Mouse (Mus musculus) ES-CJ7 (cell line): Measurements from ENCODE around the gene Pianp.

Source experiments
- DNase-seq: peaks from one replicate; pipeline ENCODE4 v3.0.0; 2011; ENCODE audit warnings: low read depth, low spot score

The Pianp gene

DNA sequence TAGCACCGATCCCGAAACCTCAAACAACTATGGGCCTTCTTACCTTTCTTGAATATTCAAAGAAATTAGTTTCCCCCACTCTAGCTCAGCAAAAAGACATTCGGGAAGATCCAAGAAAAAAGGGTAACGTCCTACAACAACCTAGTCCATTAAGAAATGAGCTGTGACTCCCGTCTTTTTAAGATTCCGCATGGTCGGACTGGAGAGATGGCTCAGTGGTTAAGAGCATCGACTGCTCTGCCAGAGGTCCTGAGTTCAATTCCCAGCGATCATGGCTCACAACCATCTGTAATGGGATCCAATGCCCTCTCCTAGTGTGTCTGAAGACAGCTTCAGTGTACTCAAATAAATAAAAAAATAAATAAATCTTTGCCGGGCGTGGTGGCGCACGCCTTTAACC is 11.6 kb downstream of the Pianp start:
- DNase-seq, result no peak

GRCm38 (mm10) chr6:125008586-125009128 is 12.2 kb downstream of the Pianp start:
- peak; percentile 100 for DNase-seq

GRCm38 (mm10) chr6:125009129-125009180 is 12.5 kb downstream of the Pianp start, which contains the start of gene Zfp384:
Gene Zfp384 (plus strand): TSS chr6:125009145.
- no peak for DNase-seq

DNA sequence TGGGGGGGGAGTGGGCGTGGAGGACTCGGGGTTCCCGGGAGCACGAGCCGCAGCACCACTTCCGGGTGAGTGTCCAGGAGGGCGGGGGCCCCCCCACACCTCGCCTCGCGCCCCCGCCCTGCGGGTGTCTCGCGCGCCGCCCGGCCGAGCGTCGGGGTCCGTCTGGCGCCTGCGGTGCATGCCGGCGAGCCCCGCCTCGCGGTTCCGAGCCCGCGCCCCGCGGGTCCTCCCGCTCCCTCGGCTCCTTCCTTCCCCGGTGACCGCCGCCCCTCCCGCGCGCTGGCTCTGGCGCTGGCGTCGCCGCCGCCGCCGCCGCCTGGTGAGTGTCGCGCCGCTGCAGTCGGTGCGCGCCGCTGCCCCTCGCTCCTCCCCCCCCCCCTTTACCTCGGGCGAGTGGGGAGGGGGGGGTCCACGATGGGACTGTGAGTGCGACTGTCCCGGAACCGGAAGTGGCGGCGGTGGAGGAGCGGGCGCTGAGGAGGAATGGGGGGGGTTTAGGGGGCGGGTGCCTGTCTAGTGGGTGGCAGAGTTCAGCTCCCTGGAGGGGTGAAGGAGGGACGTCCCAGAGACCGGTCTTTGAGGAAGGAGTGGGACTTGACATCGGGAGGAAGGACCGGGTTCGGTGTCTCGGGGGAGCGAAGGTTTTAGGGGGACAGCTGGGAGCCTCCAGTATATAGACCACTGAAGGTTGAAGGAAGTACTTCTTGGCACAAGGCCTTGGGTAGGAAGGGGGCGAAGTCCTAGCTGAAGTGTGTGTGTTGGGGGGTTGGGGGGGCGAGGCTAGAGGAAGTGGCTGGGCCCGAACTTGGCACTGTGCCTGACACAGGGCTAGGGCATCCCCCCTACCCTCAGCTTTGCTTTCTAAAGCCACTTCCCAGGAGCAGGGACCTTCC is 12.9 kb downstream of the Pianp start:
- DNase-seq, result peak; percentile 76

DNA sequence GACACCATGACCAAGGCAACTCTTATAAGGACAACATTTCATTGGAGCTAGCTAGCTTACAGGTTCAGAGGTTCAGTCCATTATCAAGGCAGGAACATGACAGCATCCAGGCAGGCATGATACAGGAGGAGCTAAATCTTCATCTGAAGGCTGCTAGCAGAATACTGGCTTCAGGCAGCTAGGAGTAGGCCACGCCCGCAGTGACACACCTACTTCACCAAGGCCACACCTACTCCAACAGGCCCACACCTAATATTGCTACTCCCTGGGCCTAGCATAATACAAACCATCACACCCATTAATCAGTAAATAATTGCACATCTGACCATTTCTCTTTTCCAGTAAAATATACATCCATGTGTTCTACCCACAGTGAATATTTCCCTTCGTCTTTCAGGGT is 21.2 kb downstream of the Pianp start:
- peak; percentile 60 for DNase-seq

GRCm38 (mm10) chr6:125030532-125030931 is 34.0 kb downstream of the Pianp start:
- peak; percentile 89 for DNase-seq

- DNase-seq, result no peak
These were observed 35.1 kb downstream of the Pianp start for GRCm38 (mm10) chr6:125031604-125032003.

GRCm38 (mm10) chr6:125038666-125039065 is 42.2 kb downstream of the Pianp start:
- DNase-seq, result no peak

- DNase-seq, result no peak
These were observed 42.6 kb downstream of the Pianp start for GRCm38 (mm10) chr6:125039131-125039530.

DNA sequence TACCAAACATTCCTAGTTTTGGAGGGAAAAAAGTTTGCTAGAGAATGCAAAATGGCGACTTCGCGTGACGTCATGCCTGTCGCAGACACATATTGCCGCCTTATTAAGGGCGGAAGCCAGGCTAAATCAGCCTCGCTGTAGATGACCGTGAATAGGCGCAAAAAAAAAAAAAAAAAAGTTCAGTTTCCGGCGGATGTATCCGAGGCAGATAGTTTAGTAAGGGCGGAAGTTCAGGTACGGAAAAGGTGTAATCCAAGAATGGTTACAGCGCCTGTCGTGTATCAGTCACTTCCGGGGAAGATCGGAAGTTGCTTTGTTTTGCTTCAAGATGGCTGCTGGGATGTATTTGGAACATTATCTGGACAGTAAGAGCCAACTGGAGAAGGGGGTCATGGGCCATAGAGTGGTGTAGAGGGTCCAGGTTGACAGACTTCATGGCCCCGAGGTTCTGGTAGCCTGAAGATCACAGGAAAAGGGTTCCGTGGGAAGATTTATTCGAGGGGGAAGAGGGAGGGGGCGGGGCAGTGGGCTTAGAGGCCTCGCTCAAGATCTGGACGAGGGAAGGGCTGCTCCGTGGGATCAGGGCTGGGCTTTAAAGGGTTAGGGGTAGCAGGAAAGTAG is 43.1 kb downstream of the Pianp start, which contains the start of gene Ing4:
Ing4 (plus strand) TSS at position 228 of the 621 bp plus-strand sequence.
- peak; percentile 100 for DNase-seq

DNA sequence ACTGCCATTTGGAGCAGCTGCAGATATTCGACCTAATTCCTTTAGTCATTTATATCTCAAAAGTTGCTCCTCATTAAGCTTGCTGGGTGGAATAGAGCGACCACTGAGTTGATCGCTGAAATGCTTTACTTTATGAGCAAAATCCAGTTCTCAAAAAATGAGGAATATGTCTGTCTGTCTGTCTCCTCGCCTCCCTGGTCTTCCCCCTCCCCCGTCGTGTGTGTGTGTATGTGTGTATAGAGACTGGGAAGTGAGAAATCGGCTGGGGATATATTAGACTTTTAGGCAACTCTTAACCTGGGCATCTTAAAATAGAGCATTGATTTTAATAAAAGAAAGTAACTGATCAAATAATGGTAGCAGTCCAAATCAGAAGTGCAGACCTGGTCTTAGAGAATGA is 43.7 kb downstream of the Pianp start:
- no peak for DNase-seq

DNA sequence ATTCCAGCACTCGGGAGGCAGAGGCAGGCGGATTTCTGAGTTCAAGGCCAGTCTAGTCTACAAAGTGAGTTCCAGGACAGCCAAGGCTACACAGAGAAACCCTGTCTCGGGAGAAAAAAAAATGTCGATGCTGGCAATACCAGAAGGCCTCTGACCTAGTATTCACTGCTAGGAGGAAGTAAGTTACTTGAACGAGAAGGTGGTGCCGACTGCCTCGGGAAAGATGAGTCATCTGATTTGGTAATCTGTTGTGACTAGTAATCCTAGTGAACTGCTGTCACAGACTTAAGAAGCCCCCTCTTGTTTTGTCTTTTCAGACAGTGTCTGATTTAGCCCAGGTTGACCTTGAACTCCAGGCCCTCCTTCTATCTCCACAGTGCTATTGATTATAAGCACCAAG is 44.6 kb downstream of the Pianp start:
- no peak for DNase-seq

GRCm38 (mm10) chr6:125042081-125042480 is 45.6 kb downstream of the Pianp start:
- DNase-seq, result no peak

DNA sequence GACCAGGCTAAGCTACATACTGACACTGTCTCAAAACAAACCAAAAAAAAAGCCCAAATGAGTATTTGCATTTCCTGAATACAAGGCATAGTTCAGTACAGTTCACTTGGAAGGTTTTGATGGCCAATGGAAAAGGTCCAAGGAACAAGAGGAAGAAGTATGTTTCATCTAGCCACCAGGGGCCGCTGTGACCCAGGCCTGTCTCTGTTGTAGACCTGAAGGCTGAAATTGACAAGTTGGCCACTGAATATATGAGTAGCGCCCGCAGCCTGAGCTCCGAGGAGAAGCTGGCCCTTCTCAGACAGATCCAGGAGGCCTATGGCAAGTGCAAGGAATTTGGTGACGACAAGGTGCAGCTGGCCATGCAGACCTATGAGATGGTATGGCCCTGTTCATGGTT is 50.2 kb downstream of the Pianp start:
- peak; percentile 90 for DNase-seq

GRCm38 (mm10) chr6:125049678-125050077 is 53.2 kb downstream of the Pianp start, which contains the start of gene Acrbp:
Gene Acrbp (plus strand): TSS chr6:125049689.
- peak; percentile 83 for DNase-seq

DNA sequence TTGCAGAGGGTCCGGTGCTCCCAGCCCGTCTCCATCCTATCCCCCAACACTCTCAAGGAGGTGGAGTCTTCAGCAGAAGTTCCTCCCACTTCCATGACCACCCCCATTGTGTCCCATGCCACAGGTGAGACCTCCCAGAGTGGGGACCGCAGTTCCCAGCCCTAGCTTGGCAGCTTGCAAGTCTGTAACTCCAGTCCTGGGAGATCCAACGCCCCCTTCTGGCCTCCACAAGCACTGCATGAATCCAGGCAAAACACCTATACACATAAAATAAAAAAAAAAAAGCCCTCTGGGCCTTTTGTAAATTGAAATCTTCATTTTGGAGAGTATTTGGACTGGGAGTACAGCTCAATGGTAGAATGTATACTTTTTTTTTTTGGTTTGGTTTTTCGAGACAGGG is 54.7 kb downstream of the Pianp start:
- DNase-seq, result peak; percentile 80
